Mouse (Mus musculus): ENCODE data around the gene Gpr35. TPM values are rescaled to one million over a fixed set of nuclear protein-coding genes. Genes with fewer than 3 reads are reported as not detected.

The Gpr35 gene
- polyA plus RNA-seq, 1 experiment, result 0.88 TPM

GRCm38 (mm10) chr1:92914993-92915392 lies 35.7 kb upstream of the Gpr35 start:
- no peak overlapping the region for H3K27ac ChIP-seq (ENCODE audit: control insufficient read depth, insufficient read depth, low read depth, low read length)
- no peaks in the 10 kb centered on the region for H3K36me3 ChIP-seq (ENCODE audit: control insufficient read depth, insufficient read depth, low read length)
- no peak overlapping the region for H3K4me3 ChIP-seq (ENCODE audit: control insufficient read depth, low read depth, low read length)
- H3K4me1 ChIP-seq (ENCODE audit: control insufficient read depth, insufficient read depth, low read length), result peaks cover 11% of the 10 kb centered on the region
- 0 out of 2 replicates have a peak, but pooled peaks cover 2% of the 10 kb centered on the region for H3K27me3 ChIP-seq (ENCODE audit: control insufficient read depth, insufficient read depth, low read length)
- TF ChIP-seq CTCF (IDR thresholded peaks at IDR 0.05; ENCODE audit: control insufficient read depth, insufficient read depth, insufficient replicate concordance, low read depth, low read length) (no peak), POLR2A (IDR thresholded peaks at IDR 0.05; ENCODE audit: control insufficient read depth, low read depth, low read length) (no peak)

DNA sequence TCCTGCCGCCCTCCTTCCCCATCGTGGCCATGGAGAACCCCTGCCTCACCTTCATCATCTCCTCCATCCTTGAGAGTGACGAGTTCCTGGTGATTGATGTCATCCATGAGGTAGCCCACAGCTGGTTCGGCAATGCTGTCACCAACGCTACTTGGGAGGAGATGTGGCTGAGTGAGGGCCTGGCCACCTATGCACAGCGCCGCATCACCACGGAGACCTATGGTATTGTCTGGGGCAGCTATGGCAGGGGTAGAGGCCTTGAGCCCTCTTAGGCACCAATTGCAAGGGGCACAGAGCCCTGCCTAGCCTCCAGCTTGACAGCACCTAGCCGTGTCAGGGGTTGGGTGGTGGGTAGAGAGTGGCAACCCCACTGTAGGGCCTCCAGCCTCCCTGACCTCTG lies 33.9 kb upstream of the Gpr35 start:
- no peak overlapping the region for H3K4me3 ChIP-seq (ENCODE audit: control insufficient read depth, low read depth, low read length)
- H3K27ac ChIP-seq (ENCODE audit: control insufficient read depth, insufficient read depth, low read depth, low read length), result no peak overlapping the region
- no peaks in the 10 kb centered on the region for H3K27me3 ChIP-seq (ENCODE audit: control insufficient read depth, insufficient read depth, low read length)
- no peaks in the 10 kb centered on the region for H3K36me3 ChIP-seq (ENCODE audit: control insufficient read depth, insufficient read depth, low read length)
- TF ChIP-seq POLR2A (IDR thresholded peaks at IDR 0.05; ENCODE audit: control insufficient read depth, low read depth, low read length), result no peak
- TF ChIP-seq CTCF (IDR thresholded peaks at IDR 0.05; ENCODE audit: control insufficient read depth, insufficient read depth, insufficient replicate concordance, low read depth, low read length), result no peak
- peaks cover 2% of the 10 kb centered on the region for H3K4me1 ChIP-seq (ENCODE audit: control insufficient read depth, insufficient read depth, low read length)

DNA sequence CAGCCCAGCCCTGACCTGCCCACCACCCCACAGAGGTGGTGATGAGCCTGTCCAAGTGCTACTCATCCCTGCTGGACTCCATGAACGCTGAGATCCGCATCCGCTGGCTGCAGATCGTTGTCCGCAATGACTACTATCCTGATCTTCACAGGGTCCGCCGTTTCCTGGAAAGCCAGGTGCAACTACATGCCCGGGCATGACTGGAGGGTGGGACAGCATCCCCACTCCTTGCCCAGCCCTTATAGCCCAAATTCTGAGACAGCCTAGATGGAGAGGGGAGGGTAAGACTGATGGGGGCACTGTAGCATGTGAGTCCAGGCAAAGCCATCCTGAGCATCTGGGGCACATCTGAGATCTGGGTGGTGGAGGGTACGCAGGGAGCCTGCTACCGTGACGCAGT lies 31.5 kb upstream of the Gpr35 start:
- Histone ChIP-seq H3K4me1 (ENCODE audit: control insufficient read depth, insufficient read depth, low read length) (no peaks in the 10 kb centered on the region; the same call in 1 of the 2 replicates), H3K4me3 (ENCODE audit: control insufficient read depth, low read depth, low read length) (no peak overlapping the region), H3K27me3 (ENCODE audit: control insufficient read depth, insufficient read depth, low read length) (no peaks in the 10 kb centered on the region), H3K36me3 (ENCODE audit: control insufficient read depth, insufficient read depth, low read length) (no peaks in the 10 kb centered on the region), H3K27ac (ENCODE audit: control insufficient read depth, insufficient read depth, low read depth, low read length) (no peak overlapping the region)
- TF ChIP-seq CTCF (IDR thresholded peaks at IDR 0.05; ENCODE audit: control insufficient read depth, insufficient read depth, insufficient replicate concordance, low read depth, low read length) (no peak), POLR2A (IDR thresholded peaks at IDR 0.05; ENCODE audit: control insufficient read depth, low read depth, low read length) (no peak)

DNA sequence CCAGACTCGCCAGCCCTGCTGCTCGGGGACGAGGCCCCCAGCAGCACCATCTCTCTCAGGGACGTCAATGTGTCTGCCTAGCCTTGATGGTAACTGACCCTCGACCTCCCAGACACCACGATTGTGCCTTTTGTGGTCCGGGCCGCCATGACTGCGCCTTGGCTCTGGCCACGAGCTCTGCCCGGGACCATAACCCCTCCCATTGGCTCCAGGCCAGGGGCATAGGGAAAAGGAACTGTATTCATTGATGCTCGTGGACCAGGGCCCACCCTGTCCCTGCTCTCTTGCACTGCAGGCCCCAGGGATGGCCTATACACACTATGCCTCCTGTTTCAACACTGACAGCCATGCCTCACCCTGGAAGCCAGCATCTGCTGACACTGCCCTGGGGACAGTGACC lies 30.9 kb upstream of the Gpr35 start:
- H3K4me3 ChIP-seq (ENCODE audit: control insufficient read depth, low read depth, low read length), result no peak overlapping the region

DNA sequence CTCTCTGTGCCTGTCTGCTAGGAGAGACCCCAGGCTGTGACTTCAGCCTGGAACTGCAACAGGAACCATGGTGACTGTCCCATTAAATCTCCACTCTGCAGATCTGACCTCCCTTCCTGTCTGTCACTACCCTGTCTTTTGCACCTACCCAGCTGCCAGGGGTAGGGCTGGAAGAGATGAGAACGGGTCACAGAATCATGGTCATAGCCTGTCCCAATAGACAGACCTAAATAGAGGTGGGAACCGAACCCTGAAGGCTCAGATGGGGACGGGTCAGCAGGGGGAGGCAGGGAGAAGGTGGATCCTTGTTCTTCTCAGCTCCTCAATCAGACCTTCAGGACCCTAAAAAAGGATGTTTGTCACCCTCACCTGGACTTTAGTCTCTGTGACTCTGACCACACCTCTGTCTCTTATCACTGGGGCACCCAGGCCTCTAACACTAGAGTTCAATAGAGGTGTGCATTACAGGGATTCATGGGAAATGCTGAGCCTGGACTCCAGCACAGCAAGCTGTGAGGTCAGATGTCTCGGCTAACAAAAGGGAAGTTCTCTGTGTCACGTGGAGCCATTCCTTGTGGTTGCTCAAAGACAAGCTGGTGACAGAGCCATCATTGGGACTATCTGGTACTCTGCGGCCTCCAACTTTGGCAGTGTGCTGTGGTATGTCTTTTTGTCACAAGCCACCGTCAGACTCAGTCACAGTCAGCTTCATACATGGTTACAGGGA lies 30.0 kb upstream of the Gpr35 start:
- Histone ChIP-seq H3K4me3 (ENCODE audit: control insufficient read depth, low read depth, low read length) (no peak overlapping the region), H3K36me3 (ENCODE audit: control insufficient read depth, insufficient read depth, low read length) (no peaks in the 10 kb centered on the region), H3K27me3 (ENCODE audit: control insufficient read depth, insufficient read depth, low read length) (no peaks in the 10 kb centered on the region), H3K27ac (ENCODE audit: control insufficient read depth, insufficient read depth, low read depth, low read length) (no peak overlapping the region), H3K4me1 (ENCODE audit: control insufficient read depth, insufficient read depth, low read length) (no peaks in the 10 kb centered on the region)
- no peak for TF ChIP-seq POLR2A (IDR thresholded peaks at IDR 0.05; ENCODE audit: control insufficient read depth, low read depth, low read length)

More for the DNA sequence above, 30.9 kb upstream of the Gpr35 start:
- no peak for TF ChIP-seq CTCF (IDR thresholded peaks at IDR 0.05; ENCODE audit: control insufficient read depth, insufficient read depth, insufficient replicate concordance, low read depth, low read length)
- TF ChIP-seq POLR2A (IDR thresholded peaks at IDR 0.05; ENCODE audit: control insufficient read depth, low read depth, low read length), result no peak
- Histone ChIP-seq H3K36me3 (ENCODE audit: control insufficient read depth, insufficient read depth, low read length) (no peaks in the 10 kb centered on the region), H3K4me1 (ENCODE audit: control insufficient read depth, insufficient read depth, low read length) (no peaks in the 10 kb centered on the region; the same call in 1 of the 2 replicates), H3K27ac (ENCODE audit: control insufficient read depth, insufficient read depth, low read depth, low read length) (no peak overlapping the region), H3K27me3 (ENCODE audit: control insufficient read depth, insufficient read depth, low read length) (no peaks in the 10 kb centered on the region)

GRCm38 (mm10) chr1:92921496-92921895 lies 29.2 kb upstream of the Gpr35 start:
- TF ChIP-seq POLR2A (IDR thresholded peaks at IDR 0.05; ENCODE audit: control insufficient read depth, low read depth, low read length) (no peak), CTCF (IDR thresholded peaks at IDR 0.05; ENCODE audit: control insufficient read depth, insufficient read depth, insufficient replicate concordance, low read depth, low read length) (no peak)
- Histone ChIP-seq H3K4me3 (ENCODE audit: control insufficient read depth, low read depth, low read length) (no peak overlapping the region), H3K4me1 (ENCODE audit: control insufficient read depth, insufficient read depth, low read length) (no peaks in the 10 kb centered on the region), H3K27ac (ENCODE audit: control insufficient read depth, insufficient read depth, low read depth, low read length) (no peak overlapping the region), H3K27me3 (ENCODE audit: control insufficient read depth, insufficient read depth, low read length) (no peaks in the 10 kb centered on the region), H3K36me3 (ENCODE audit: control insufficient read depth, insufficient read depth, low read length) (no peaks in the 10 kb centered on the region)

DNA sequence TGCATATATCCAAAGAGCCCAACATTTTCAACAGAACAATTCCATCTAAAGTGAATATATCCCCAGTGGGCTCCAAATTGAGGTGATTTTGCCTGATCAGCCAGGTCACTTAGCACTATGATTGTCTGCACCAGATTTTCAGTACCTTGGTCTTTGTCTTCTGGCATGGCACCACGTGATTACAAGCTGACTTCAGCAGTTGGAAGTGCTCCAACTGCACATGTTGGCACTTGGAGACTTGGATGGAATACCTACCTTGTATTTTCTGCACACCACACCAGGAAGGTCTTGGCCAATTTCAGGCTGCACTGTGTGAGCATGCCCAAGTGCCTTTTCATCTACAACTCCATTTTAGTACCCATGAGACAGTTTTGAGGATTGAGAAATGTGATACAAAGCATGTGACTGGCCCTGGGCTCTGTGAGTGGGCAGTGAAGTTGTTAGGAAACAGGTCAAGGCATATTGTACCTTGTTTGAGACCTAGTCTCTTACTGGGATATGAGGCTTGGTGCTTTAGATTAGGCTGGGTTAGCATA lies 20.4 kb upstream of the Gpr35 start:
- Histone ChIP-seq H3K36me3 (ENCODE audit: control insufficient read depth, insufficient read depth, low read length) (no peaks in the 10 kb centered on the region), H3K27me3 (ENCODE audit: control insufficient read depth, insufficient read depth, low read length) (no peaks in the 10 kb centered on the region), H3K4me3 (ENCODE audit: control insufficient read depth, low read depth, low read length) (no peak overlapping the region), H3K4me1 (ENCODE audit: control insufficient read depth, insufficient read depth, low read length) (peaks cover 6% of the 10 kb centered on the region), H3K27ac (ENCODE audit: control insufficient read depth, insufficient read depth, low read depth, low read length) (no peak overlapping the region)
- TF ChIP-seq CTCF (IDR thresholded peaks at IDR 0.05; ENCODE audit: control insufficient read depth, insufficient read depth, insufficient replicate concordance, low read depth, low read length), result no peak
- no peak for TF ChIP-seq POLR2A (IDR thresholded peaks at IDR 0.05; ENCODE audit: control insufficient read depth, low read depth, low read length)

All from testis, adult 2 months (tissue).